Mouse (Mus musculus) adrenal gland, postnatal 14 days (tissue): Measurements from ENCODE around the gene Arhgap29. TPM values are rescaled to one million over a fixed set of nuclear protein-coding genes. Genes with fewer than 3 reads are reported as not detected.

Experiments
- DNase-seq: peaks from one replicate; pipeline ENCODE4 v3.0.0; 2021; ENCODE audit warnings: mixed read lengths
- total RNA-seq: library from RNA; stranded (reverse); gene quantifications from 2 replicates; pipeline ENCODE4 v1.2.3, GENCODE M21; 2021

Gene Arhgap29
- total RNA-seq, 1 experiment from 2014 or later = 83.4 TPM

GRCm38 (mm10) chr3:122064556-122065410, 112.4 kb downstream of the Arhgap29 start:
- peak; percentile 66 for DNase-seq

Other genes starting within 250 kb of the Arhgap29 start
- gene F3, start 229.0 kb upstream of the Arhgap29 start, total RNA-seq = 17.2 and 27.3 TPM in 2 replicates
- gene Abcd3, start 137.2 kb upstream of the Arhgap29 start, total RNA-seq = 137 and 169 TPM in 2 replicates
- 2.3 and 3.5 TPM in 2 replicates for gene Abca4, start 91.9 kb downstream of the Arhgap29 start, total RNA-seq